Comparison of ENCODE assay signal across 8 mouse cellular contexts in the genomic region with DNA sequence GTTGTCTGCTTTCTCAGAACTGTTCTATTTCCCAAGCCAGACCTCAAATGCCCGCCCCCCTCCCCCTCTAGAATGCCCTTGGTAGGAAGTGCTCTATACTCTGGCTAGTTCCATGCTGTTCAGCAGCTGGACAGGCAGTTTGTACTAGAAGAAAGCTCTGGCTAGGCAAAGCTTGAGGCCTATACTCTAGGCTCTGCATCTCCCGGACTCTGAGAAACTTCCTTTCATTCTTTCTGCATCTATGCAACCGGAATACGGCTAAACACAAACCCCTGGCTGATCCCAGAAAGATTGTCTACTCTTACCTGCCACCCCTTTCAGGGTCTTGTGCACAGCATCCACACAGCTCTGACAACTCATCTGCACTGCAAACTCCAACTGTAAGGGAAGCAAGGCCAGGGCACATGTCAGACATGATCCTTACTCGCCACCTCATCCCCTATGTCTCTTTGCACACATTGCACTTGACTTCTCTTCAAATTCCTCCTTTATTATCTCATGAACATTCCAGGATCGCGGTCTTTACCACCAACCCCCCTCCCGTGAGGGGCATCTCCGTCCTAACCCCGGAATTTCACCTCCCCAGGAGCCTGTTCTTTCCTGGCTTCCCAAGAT. TPM values are rescaled to one million over a fixed set of nuclear protein-coding genes. Genes with fewer than 3 reads are reported as not detected.
A peak's percentile ranks its signal among the peaks of the same experiment; 100 is the strongest.
DNase-seq lines count a peak whose midpoint lies in the region; ATAC-seq and TF ChIP-seq lines count a peak whose summit lies in the region.

No protein-coding gene starts in this region.

- H3K4me3 ChIP-seq in thymus, adult 2 months (ENCODE audit: control insufficient read depth, insufficient read depth, low read length), result peak overlapping the region; percentile 75
- H3K4me3 ChIP-seq in liver, embryonic 12.5 days, result peak overlapping the region; percentile 69

- ATAC-seq in liver, embryonic 12.5 days, result peak; percentile 56

- H3K4me1 ChIP-seq in thymus, adult 2 months (replicated peaks; ENCODE audit: control insufficient read depth, insufficient read depth, low read length), result peaks cover 15% of the 10 kb centered on the region
- peaks cover 48% of the 10 kb centered on the region for H3K4me1 ChIP-seq in liver, embryonic 12.5 days

- no peak for TF ChIP-seq CTCF in thymus, adult 2 months (IDR thresholded peaks at IDR 0.05; ENCODE audit: borderline replicate concordance, control insufficient read depth, extremely low read depth, insufficient read depth, low read length, poor library complexity)

- no peak for TF ChIP-seq POLR2A in thymus, adult 2 months (IDR thresholded peaks at IDR 0.05; ENCODE audit: control insufficient read depth, extremely low read depth, insufficient read depth, low read length, poor library complexity)

- intact Hi-C loops in left cerebral cortex, postnatal 36 days (cut with DNase I), result loop anchor here (1.0 kb wide), 1 partner anchor 27 kb away; a partner anchor contains a TSS

- WGBS in thymus, adult 2 months, result 29% methylated on average over 10 of the region's 10 CpGs
- 32% methylated on average over 10 of the region's 10 CpGs for WGBS in liver, embryonic 12.5 days (ENCODE audit: insufficient replicate concordance)

- no peak overlapping the region for H3K27ac ChIP-seq in thymus, adult 2 months (ENCODE audit: control insufficient read depth, insufficient read depth, low read length)
- peak overlapping the region; percentile 68 for H3K27ac ChIP-seq in liver, embryonic 12.5 days

- H3K27me3 ChIP-seq in thymus, adult 2 months (ENCODE audit: control insufficient read depth, insufficient read depth, low read length), result no peaks in the 10 kb centered on the region; the same call in 1 of the 2 replicates
- peaks cover 41% of the 10 kb centered on the region for H3K27me3 ChIP-seq in liver, embryonic 12.5 days (replicated peaks)

- peak overlapping the region; percentile 82 for H3K9ac ChIP-seq in liver, embryonic 12.5 days

- H3K9me3 ChIP-seq in liver, embryonic 12.5 days (replicated peaks), result no peaks in the 10 kb centered on the region

- H3K36me3 ChIP-seq in thymus, adult 2 months (ENCODE audit: control insufficient read depth, insufficient read depth, low read length), result no peaks in the 10 kb centered on the region
- H3K36me3 ChIP-seq in liver, embryonic 12.5 days, result peaks cover 6% of the 10 kb centered on the region

- peak overlapping the region; percentile 94 for H3K4me2 ChIP-seq in liver, embryonic 12.5 days

- DNase-seq in adrenal gland, adult 2 months, result peak; percentile 39
- DNase-seq in adrenal gland, postnatal 14 days, result no peak
- no peak for DNase-seq in thymus, adult 2 months
- DNase-seq in thymus, postnatal 10 days (ENCODE audit: low spot score in 2 of 2), result no peak
- DNase-seq in thymus, postnatal 14 days, result no peak
- DNase-seq in left cerebral cortex, postnatal 36 days (ENCODE audit: low spot score in 2 of 2), result no peak
- DNase-seq in gastrocnemius, adult 18-20 months (ENCODE audit: low spot score), result no peak

RNA-seq across cellular contexts. Expression of a gene that starts 0.5 kb away (rescaled TPM):
- 100 to 1,000 TPM in 1 of 2 experiments, 10 to 100 TPM in 1; 63.8 to 107 TPM for total RNA-seq in adrenal gland, adult 2 months (2021)
- 79.1 and 102 TPM in 2 replicates for polyA plus RNA-seq in adrenal gland, adult 2 months (2012; rRNA removed)
- 107 and 116 TPM in 2 replicates for total RNA-seq in adrenal gland, postnatal 14 days (2021)
- polyA plus RNA-seq in thymus, adult 2 months (2012; rRNA removed), result 35.8 and 45.8 TPM in 2 replicates
- polyA plus RNA-seq in liver, embryonic 12.5 days (2016; fragmentation: Nextera tagmentation; extraction: Ambion mirVana), result 40.3 and 43.6 TPM in 2 replicates
- 10 to 100 TPM; 33.1 to 37.5 TPM for total RNA-seq in left cerebral cortex, postnatal 36 days (2021)
- 10 to 100 TPM; 20.0 to 24.1 TPM for total RNA-seq in gastrocnemius, adult 18-20 months (2021)

RNA-seq across cellular contexts. Expression of a gene that starts 0.5 kb away (rescaled TPM):
- total RNA-seq in adrenal gland, adult 2 months (2021), result under 1 TPM; 0.17 to 0.20 TPM
- 0.09 TPM in 1 of 2 replicates, not detected in the other for polyA plus RNA-seq in adrenal gland, adult 2 months (2012; rRNA removed)
- 0.19 TPM in 2 replicates for total RNA-seq in adrenal gland, postnatal 14 days (2021)
- polyA plus RNA-seq in thymus, adult 2 months (2012; rRNA removed), result 0.19 and 0.24 TPM in 2 replicates
- polyA plus RNA-seq in liver, embryonic 12.5 days (2016; fragmentation: Nextera tagmentation; extraction: Ambion mirVana), result not detected in 2 replicates
- total RNA-seq in left cerebral cortex, postnatal 36 days (2021), result 1 to 10 TPM; 2.8 to 3.1 TPM
- total RNA-seq in gastrocnemius, adult 18-20 months (2021), result not detected

RNA-seq across cellular contexts. Expression of a gene that starts 16.3 kb away (rescaled TPM):
- 100 to 1,000 TPM; 214 to 421 TPM for total RNA-seq in adrenal gland, adult 2 months (2021)
- 1,208 and 1,259 TPM in 2 replicates for polyA plus RNA-seq in adrenal gland, adult 2 months (2012; rRNA removed)
- 261 and 277 TPM in 2 replicates for total RNA-seq in adrenal gland, postnatal 14 days (2021)
- polyA plus RNA-seq in thymus, adult 2 months (2012; rRNA removed), result 27.0 and 31.9 TPM in 2 replicates
- polyA plus RNA-seq in liver, embryonic 12.5 days (2016; fragmentation: Nextera tagmentation; extraction: Ambion mirVana), result 13.1 and 17.8 TPM in 2 replicates
- 100 to 1,000 TPM; 103 to 112 TPM for total RNA-seq in left cerebral cortex, postnatal 36 days (2021)
- total RNA-seq in gastrocnemius, adult 18-20 months (2021), result 10 to 100 TPM; 26.6 to 30.1 TPM

RNA-seq across cellular contexts. Expression of a gene that starts 27.2 kb away (rescaled TPM):
- total RNA-seq in adrenal gland, adult 2 months (2021), result 10 to 100 TPM; 37.9 to 45.9 TPM
- 83.4 and 97.2 TPM in 2 replicates for polyA plus RNA-seq in adrenal gland, adult 2 months (2012; rRNA removed)
- total RNA-seq in adrenal gland, postnatal 14 days (2021), result 43.5 and 45.4 TPM in 2 replicates
- 158 and 205 TPM in 2 replicates for polyA plus RNA-seq in thymus, adult 2 months (2012; rRNA removed)
- polyA plus RNA-seq in liver, embryonic 12.5 days (2016; fragmentation: Nextera tagmentation; extraction: Ambion mirVana), result 62.0 and 63.5 TPM in 2 replicates
- 10 to 100 TPM; 47.1 to 55.2 TPM for total RNA-seq in left cerebral cortex, postnatal 36 days (2021)
- total RNA-seq in gastrocnemius, adult 18-20 months (2021), result 10 to 100 TPM in 1 of 2 experiments, 1 to 10 TPM in 1; 8.0 to 10.5 TPM

RNA-seq across cellular contexts. Expression of a gene that starts 27.2 kb away (rescaled TPM):
- 10 to 100 TPM; 15.3 to 25.3 TPM for total RNA-seq in adrenal gland, adult 2 months (2021)
- polyA plus RNA-seq in adrenal gland, adult 2 months (2012; rRNA removed), result 24.1 and 31.9 TPM in 2 replicates
- 23.1 and 30.8 TPM in 2 replicates for total RNA-seq in adrenal gland, postnatal 14 days (2021)
- 30.1 and 56.3 TPM in 2 replicates for polyA plus RNA-seq in thymus, adult 2 months (2012; rRNA removed)
- 18.1 and 18.9 TPM in 2 replicates for polyA plus RNA-seq in liver, embryonic 12.5 days (2016; fragmentation: Nextera tagmentation; extraction: Ambion mirVana)
- total RNA-seq in left cerebral cortex, postnatal 36 days (2021), result 10 to 100 TPM; 17.6 to 23.7 TPM
- 10 to 100 TPM in 1 of 2 experiments, 1 to 10 TPM in 1; 6.8 to 12.7 TPM for total RNA-seq in gastrocnemius, adult 18-20 months (2021)
